Mouse (Mus musculus): Measurements from ENCODE around the gene Gm28539.
"Not testable (repeated sequence)": the region's sequence is repeated elsewhere in the genome, so short reads cannot be mapped to it uniquely, and the experiment has no call there.

Gm28539 gene

DNA sequence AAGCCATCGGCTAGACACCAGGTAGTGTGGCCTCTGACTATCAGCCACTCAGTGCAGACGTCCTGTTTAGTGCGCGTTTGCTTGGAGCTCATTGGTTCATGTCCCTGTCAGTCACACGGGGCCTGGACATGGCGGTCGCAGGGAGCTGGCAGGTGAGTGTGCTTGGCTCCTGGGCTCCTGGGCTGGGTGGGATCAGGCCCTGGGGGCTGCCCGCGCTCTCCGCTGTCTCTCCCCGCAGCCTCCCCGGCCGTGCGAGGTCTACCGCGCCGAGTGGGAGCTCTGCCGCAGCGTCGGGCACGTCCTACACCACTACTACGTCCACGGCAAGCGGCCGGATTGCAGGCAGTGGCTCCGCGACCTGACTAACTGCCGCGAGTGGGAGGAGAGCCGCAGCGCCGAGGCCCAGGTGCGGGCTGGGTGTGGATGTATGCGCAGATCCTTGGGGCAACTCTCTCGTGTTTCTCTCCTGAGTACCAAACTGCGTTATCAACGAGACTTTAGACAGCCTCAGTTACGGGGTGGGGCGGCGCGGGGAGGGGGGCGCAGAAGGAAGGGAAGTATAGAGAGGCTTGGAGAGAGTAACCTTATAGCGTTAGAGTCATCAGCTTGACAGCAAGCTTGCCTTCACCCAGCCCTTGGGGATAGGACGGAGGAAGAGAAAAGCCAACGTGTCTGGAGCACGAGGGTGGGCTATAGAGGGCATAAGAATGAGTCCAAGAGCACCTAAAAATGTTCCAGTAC, at the start of gene Gm28539, which contains the start of gene 2510002D24Rik:
Gene Gm28539, plus strand, starts transcription at position 117 of the 741 bp plus-strand sequence.
Gene 2510002D24Rik, plus strand, starts transcription at position 111 of the 741 bp plus-strand sequence.
- peak; percentile 97 for DNase-seq

DNA sequence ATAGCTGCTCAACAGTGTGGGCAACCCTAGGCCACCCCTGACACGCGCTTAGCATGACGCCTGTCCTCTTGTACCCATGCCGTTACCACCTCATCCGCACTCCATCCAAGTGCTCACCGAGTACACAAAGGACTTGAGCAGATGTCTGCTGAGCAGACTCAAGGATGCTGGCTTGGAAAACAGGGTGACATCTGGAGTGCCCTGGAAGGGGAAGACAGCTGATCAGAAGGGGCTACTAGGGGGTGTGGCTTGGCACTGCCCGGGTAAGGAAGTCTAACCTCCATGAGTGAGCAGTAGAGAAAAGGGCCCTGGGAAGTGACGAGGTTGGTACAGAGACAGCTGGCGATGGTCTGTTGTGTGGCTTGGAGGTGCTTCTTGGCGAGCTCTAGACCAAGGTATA, 49.7 kb upstream of the Gm28539 start:
- DNase-seq: no peak

DNA sequence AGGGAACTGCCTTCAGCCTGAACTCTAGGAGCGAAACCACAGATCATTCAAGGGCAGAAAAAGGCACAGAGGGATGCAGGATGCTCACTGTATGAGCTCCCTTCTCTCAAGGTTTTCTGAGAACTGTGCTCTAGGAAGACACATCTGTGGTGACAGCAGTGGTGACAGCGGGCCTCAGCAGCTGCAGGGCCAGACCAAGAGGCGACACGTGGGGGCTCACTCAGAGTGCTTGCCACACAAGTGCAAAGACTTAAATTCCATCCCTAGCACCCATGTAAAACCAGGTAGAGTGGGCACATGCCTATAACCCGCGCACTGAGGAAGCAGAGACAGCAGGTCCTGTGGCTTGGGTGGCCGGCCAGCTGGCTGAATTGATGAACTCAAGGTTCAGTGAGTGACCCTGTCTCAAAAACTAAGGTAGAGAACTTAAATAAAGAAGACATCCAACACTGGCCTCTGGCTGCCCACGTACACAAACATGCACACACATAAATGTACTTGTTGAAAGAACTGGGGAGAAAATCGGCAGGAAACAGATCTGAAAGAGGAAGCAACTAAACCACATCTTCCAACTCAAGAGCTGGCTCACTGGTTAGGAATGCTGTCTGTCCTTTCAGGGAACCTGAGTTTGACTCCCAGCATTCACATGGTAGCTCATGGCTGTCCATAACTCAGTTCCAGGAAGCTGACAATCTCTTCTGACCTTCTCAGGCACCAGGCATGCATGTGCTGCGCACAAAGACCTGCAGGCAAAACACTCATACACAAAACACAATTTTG, 47.6 kb upstream of the Gm28539 start:
- no peak for DNase-seq

DNA sequence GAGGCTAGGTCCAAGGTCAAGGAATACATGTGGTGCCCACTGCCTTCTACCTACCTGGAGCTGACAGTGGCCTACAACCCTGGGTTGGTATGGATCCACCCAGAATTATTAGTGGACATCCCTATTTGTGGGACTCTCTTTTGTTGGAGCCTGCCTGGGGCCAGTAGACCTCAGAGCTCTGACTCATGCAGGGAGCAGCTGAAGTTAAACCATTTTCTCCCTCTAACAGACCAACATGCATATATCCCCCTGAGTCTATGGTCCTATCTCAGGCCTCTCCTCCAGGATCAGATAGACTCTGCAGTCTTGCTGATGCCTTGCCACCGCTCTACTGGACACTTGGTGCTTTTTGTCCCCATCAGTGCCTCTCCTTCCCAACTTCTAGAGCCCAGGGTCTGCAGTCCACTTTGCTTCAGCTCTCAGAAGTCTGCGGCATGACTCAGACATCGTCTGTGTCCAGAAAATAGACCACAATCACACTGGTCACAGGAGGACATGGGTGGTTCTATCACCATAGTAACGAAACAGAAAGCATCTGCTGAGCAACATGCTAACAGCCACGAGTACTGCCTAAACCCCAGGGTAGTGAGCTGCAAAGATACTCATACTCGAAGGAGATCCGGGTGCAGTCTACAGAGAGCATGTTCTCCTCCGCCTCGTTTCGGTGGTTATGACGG, 41.0 kb upstream of the Gm28539 start:
- no peak for DNase-seq

DNA sequence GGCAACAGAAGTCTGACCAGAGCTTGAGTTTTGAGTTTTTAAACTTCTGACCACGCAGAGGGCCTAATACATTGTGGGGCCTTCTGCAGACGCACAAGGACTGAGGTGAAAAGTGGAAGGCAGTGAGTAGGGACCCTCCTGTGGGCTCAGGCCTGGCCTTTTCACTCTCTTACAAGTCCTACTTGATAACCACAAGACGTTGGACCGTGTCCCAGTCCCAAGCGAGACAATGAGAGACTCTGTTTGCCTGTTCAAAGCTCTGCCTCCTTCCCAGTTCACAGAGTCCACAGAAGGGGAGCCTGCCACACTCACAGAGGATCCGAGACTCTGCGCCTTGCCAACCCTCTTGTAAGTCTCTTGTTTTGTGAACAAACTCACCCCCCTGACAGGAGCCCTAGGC, 39.7 kb upstream of the Gm28539 start:
- peak in 1 of 2 experiments; percentile 18 for DNase-seq

DNA sequence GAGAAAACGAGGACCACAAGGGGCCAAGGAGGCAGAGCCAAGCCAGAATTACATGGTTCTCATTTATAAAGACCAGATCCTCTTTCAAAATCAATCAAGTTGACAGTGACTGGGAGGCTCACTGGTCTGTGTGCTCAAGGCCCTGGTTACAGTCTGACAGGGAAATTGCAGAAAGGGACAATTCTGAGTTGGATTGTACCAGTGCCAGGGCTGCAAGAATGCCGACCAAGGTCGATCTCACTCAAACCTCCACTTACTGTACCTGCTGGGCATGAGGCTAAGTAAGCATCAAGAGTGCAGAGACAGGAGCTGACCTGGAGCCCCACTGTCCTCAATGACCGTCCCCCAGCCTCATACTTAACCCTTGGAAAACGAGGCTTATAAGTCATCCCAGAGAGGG, 38.2 kb upstream of the Gm28539 start:
- no peak for DNase-seq

DNA sequence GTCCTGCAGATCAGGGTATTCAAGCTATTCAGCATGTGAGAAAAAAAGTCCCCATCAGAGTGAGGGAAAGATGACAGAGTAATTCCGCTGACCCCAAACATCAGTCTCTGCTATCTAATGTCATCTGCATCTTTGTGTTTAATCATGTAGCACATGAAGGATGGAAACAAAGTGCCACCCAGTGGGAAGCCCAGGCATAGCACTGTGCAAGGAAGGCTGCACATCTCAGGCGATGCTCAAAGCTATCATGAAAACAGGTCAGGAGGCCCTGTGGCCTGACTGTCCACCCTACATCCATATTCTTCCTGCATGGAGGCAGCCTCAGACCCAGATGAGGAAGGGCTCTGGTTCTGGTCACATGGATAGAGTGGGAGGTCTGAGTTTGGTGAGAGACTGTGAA, 37.5 kb upstream of the Gm28539 start:
- peak; percentile 32 to 48 for DNase-seq

DNA sequence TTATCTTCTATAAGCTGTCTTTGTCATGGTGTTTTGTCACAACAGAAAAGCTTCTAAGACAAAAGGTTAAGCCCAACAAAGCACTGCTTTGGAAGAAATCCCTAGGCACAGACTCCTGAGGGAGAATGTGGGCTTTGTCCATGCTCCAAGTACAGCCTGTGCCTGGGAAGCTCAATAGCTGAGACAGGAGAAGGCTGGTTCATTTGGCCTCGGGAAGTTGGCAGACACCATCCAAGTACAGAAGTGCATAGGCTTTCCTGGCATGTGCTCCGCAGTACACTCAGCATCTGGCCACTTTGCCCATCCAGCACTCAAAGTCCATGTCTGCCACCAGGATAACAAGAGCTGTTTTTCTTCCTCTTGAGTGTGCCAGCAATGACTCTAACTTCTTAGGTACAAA, 30.6 kb upstream of the Gm28539 start:
- DNase-seq: no peak

DNA sequence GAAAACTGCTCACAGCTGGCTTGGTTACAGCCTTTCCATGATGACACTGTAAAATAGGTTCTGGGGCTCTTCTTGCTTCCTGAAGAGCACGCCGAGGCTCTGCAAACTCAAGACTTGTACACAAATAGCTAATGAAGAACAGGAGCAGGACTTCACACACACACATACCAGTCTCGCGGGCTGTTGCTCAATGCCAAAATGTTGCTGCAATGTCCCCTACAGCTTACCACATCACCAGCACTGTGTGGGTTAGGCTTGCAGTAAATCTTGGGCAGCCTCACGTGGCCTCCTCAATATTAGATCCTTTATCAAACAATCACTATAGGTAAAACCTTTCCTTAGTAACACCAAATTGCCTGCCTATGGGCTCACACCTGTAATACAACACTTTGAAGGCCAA, 27.4 kb upstream of the Gm28539 start:
- DNase-seq: peak; percentile 23 to 25

DNA sequence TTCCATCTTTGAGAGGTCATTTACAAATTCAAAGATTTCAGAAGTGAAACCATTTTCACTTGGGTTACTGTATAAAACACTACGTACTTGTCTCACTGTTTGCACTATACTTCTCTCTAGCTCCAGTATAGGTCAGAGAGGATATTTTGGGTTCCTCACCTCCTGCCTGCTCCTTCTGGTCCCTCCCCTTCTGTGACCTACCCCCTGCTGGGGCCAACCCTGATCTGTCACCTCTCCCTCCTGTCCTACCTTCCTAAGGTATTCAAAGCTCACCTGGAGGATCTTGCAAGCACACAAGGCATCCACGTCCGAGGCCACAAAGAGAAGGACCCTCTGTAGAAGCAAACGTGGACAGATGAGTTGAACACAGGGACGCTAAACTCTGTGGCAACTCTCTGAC, 25.4 kb upstream of the Gm28539 start:
- no peak for DNase-seq

DNA sequence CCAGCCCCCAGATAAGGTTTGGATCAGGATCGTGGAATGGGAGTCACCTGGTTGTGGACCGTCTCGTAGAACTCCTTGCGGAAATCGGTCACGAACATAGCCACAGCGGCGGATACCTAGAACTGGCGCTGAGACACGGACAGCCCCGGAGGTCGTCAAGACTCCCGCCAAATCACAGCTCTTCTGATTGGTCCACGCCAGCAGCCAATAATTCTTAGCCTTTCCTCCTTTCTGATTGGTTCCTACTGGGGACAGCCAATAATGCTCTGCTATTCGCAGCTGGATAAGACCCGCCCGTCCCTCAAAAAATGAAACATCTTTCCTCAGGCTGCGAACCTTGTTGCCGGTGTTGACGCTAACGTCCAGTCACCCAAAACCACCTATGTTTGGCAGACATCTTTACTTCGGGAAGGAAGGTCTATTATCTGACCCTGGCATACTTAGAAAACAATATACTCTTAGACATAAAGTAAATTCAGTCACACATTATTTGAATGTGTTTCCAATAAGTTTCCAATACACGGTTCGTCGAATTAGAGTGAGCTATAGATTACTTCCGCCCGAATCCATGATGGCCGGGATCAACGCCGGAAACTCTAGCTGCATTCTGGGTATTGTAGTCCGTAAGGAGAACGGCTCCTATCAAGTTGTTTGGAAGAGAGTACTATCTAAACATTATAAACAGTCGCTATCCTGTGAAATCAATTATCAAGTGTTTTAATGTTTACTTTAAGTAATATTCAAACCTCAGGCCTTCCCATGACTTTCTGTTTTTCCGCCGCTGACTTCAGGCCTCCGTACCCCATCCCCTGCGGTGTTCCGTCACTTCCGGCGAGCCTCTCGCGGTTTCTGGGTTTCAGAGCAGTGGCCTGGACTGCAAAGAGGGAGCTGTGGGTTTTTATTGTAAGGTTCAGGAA, 24.7 kb upstream of the Gm28539 start, which contains the start of the genes Ufd1 and Cdc45:
Gene Ufd1, plus strand, starts transcription at position 312 of the 917 bp plus-strand sequence.
Gene Cdc45, minus strand, starts transcription at position 520 of the 917 bp plus-strand sequence.
- peak; percentile 92 to 95 for DNase-seq

DNA sequence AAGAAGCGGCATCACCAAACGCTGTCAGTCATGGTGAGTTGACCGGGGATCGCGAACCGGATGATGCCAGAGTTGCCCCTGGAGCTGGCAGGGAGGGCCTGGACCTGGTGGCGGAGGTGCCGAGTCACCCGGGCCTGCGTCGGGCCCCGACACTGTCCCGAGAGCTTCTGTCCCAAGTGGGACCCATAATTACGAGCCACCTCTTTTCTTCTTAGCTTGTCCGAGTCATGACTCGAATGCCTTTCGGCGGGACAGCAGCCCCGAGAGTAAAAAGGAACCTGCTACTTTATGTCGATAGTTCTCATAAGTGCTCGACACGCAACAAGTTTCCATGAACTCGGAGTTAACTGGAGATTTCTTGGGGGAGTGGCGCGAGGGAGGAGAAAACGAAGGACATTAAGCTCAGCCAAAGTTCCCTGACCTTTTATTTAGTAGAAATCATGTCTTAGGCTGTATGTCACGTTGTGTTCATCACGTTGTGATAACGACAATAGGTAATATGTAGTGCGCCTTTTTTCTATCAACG, 23.9 kb upstream of the Gm28539 start:
- DNase-seq: peak in 1 of 2 experiments; percentile 10

DNA sequence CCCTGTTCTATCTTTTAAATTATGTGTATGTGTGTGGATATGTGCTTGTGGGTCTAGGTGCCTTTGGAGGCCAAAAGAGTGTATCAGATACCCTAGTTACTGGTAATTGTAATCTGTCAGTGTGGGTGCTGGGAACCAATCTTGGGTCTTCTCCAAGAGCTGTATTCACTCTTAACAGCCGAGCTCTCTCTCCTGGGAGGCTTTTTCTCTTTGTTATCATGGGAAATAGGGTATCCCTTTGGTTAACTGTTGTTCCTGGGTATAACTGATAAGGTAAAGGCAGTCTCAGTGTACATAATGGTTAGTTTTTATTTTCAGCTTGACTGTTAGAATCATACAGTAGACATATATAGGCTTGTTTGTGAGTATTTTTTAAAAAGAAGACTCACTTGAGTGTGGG, 14.0 kb upstream of the Gm28539 start:
- no peak for DNase-seq

DNA sequence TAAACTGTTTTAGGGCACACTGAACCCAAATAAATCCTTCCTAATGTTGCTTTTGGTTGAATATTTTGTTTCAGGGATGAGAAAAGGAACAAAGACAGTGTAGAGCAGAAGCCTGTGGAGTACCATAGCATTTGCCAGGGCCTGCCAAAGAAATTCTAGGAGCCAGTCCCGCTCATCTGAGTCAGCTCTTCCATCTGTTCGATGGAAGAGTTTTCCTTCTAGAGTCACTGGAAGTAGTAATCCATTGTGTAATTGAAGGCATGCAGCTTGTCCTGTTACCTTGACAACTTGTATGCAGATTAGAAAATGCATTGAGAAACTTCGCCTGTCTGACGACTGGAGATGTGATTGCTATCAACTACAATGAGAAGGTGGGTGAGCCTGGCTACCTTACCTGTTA, 13.5 kb upstream of the Gm28539 start:
- no peak for DNase-seq

DNA sequence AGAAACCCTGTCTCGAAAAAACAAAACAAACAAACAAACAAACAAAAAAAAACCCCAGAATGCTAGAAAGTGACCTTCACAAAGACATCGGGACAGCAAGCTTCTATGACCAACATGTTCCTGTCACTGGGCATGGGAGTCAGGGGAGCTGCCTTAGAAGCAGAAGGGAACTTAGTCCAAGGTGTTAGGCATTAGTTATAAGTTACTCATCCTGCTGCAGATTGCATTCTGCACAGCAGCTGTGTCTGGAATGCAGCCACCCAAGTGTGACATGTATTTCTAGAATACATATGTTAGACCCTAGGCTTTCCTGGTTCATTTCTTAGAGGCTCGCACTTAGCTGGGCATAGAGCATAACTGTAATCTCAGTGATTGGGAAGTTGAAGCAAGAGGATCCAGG, 7.8 kb upstream of the Gm28539 start:
- DNase-seq: no peak

DNA sequence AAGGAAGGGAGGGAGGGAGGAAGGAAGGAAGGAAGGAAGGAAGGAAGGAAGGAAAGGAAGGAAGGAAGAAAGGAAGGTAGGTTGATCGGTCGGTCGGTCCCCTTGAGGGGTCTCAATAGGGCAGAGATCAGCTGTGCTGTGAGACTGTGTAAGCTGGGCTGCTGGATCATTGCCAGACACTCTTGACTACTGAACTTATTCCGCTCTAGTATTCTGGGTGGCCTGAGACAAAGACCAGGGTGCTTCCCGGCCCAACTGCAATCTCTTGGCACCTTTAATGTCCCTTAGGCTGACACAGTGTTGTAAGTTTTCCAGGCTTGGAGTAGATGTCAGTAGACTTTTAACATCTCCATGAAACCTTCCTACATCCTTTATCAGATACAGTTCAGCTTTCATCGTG, 7.3 kb upstream of the Gm28539 start:
- DNase-seq: no peak

DNA sequence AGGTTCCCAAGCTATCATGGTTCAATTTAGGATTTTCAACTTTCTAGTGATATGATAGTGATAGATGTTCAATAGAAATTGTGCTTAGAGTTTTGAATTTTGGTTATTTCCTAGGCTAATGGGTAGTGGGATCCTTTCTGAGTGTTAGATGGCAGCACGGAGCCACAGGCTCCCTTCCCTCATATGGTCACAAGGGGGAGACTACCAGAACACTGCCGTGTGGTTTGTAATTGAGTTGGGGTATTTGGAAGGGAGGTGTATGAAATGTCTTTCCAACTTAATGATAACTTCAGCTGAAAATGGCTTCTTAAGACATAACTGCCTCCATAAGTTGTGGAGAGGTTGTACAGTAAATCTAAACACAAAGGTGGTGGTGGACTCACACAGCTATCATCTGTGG, 2.9 kb upstream of the Gm28539 start:
- DNase-seq: no peak

DNA sequence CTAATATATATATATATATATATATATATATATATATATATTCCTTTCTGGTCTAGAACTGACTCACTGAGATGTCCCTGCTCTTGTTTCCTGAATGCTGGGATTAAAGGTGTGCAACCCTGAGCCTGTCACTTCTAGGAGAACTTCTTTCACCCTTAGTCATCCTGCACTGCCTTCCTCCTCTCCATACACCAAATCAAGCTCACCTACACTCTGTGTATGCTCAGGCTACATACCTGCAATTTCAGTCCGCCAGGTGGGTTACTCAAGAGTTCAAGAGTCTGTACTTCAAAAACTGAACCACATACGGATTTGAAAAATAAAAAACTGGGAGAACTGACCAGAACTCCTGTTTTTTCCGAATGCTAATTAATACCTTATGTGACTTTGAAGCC, 314 bp upstream of the Gm28539 start:
- DNase-seq: no peak

DNA sequence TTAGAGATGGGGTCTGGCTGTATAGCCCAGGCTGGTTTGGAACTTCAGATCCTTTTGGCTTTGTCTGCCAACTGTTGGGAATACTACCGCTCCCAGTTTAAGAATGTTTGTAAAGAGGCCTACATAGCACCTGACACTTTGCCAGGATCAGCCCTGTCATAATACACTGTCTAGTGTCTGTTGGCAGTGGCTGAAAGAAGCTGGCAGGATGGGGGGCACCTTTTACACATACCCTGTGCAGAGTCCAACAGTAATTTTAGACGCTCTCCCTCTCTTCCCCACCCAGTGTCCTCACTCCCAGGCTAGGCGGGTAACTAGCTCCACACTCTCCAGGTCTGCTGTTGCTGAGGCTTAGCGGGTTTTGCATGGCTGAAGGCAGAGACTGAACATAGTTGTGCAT, 2.0 kb downstream of the Gm28539 start:
- no peak for DNase-seq

DNA sequence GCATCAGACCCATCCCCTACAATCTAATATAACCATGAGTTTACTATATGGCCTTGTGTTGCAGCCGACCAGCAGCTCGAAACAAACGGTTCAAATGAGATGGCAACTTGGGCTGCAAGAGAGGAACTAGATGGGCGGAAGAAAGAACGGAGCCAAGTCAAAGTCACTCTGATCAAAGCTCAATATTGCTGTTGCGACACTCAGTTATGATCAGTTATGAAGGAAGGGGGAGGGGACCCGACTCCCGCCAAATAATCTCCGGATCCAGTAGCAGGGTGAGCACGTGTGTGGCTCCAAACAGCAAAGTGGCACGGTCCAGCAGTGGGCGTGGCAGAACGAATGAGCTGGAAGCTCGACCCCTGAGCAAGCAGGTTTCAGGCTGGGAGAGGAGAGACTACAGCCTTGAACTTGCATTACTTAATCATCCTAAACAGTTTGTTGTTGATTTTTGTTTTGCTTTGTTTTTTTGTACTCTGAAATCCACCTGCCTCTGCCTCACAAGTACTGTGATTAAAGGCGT, 10.0 kb downstream of the Gm28539 start:
- DNase-seq: no peak

DNA sequence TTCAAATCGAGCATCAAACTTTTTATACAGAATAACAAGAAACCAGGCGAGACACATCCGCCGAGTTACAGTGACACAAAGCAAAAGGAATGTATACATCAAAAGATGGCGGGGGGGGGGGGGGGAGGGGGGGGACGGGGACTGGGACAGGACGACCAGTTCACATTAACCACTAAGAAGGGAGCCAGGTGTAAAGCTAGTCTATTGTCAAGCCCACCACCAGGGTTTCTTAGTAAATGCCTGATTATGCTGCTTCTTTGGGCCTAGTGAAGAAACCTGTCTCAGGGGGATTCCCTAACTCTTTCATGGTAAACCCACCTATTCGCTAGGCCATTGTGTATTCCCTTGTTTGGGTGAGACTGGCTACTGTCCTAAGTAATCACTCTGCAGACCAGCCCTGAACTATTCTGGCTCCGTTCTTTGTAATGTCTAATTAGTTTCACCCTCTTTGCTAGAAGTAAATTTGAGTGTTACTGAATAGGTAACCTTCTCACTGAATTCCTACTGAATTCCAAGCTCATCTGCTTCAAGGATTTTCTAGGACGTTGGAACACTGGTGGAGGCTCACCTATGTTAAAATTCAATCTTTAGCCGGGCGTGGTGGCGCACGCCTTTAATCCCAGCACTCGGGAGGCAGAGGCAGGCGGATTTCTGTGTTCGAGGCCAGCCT, 13.3 kb downstream of the Gm28539 start:
- not testable (repeated sequence) for DNase-seq

All from lung, adult 18-20 months (tissue).